Mouse (Mus musculus) cortical plate, adult 2 months (tissue): Measurements from ENCODE around the gene Sema6d.

Source experiments
- CTCF ChIP-seq: fragments of 200-500 bp; IDR thresholded peaks from 2 replicates; pipeline ENCODE4 v1.5.1; 2011; ENCODE audit warnings: mild to moderate bottlenecking, control low read depth, low read length; ENCODE audit not compliant: insufficient read depth; ENCODE audit errors: extremely low read depth
- POLR2A ChIP-seq: fragments of 200-500 bp; IDR thresholded peaks from 2 replicates; pipeline ENCODE4 v1.6.1; 2011; ENCODE audit warnings: mild to moderate bottlenecking, low read length, control low read depth; ENCODE audit not compliant: insufficient read depth; ENCODE audit errors: extremely low read depth

- TF ChIP-seq CTCF = no peak
- no peak for TF ChIP-seq POLR2A
These were observed 314.2 kb downstream of the Sema6d start for GRCm38 (mm10) chr2:124403981-124404380.
